Mouse (Mus musculus): ENCODE data around the gene Rhoa.

GRCm38 (mm10) chr9:108342301-108342831 is 36.4 kb downstream of the Rhoa start:
- no peak for TF ChIP-seq EP300 (optimal IDR thresholded peaks at IDR 0.05)
- no peak for TF ChIP-seq CTCF (IDR thresholded peaks at IDR 0.05; ENCODE audit: low read depth)

Data from stomach, postnatal 0 days (tissue).